ENCODE assay signal across 17 mouse cellular contexts in genomic region chr16:16255217-16255616, GRCm38 (mm10).
"Had no signal": no experiment of that assay in that cellular context is flagged by ENCODE, and none has a peak within 500 bp of the region (broad histone marks: within the 10 kb centered on the region; RNA-seq: fewer than 3 reads in every experiment).

No protein-coding gene starts in this region.

- H3K27me3 ChIP-seq: limb, embryonic 12.5 days; liver, embryonic 13.5 days; lung, embryonic 15.5 days; midbrain, embryonic 12.5 days; neural tube, embryonic 13.5 days; stomach, embryonic 15.5 days had no signal

- ATAC-seq: liver, postnatal 0 days; midbrain, embryonic 16.5 days had no signal

- H3K4me3 ChIP-seq: layer of hippocampus, adult 2 months; limb, embryonic 12.5 days; liver, embryonic 13.5 days; lung, embryonic 15.5 days; midbrain, embryonic 12.5 days; neural tube, embryonic 13.5 days; stomach, embryonic 15.5 days had no signal

- H3K36me3 ChIP-seq: limb, embryonic 12.5 days; liver, embryonic 13.5 days; lung, embryonic 15.5 days; midbrain, embryonic 12.5 days; neural tube, embryonic 13.5 days; stomach, embryonic 15.5 days had no signal

- H3K4me2 ChIP-seq: limb, embryonic 12.5 days; liver, embryonic 13.5 days; lung, embryonic 15.5 days; midbrain, embryonic 12.5 days; neural tube, embryonic 13.5 days; stomach, embryonic 15.5 days had no signal

- H3K27ac ChIP-seq: layer of hippocampus, adult 2 months; limb, embryonic 12.5 days; liver, embryonic 13.5 days; lung, embryonic 15.5 days; macrophage; midbrain, embryonic 12.5 days; neural tube, embryonic 13.5 days; stomach, embryonic 15.5 days had no signal

- DNase-seq: kidney, postnatal 10 days; kidney, postnatal 4 days; liver; liver, embryonic 13.5 days; liver, postnatal 0 days; lung, postnatal 14 days; right cerebral cortex, postnatal 14 days; thymus, adult 2 months; thymus, postnatal 36 days had no signal

- H3K9me3 ChIP-seq: limb, embryonic 12.5 days; liver, embryonic 13.5 days; lung, embryonic 15.5 days; midbrain, embryonic 12.5 days; neural tube, embryonic 13.5 days; stomach, embryonic 15.5 days had no signal

- H3K4me1 ChIP-seq: liver, embryonic 13.5 days; lung, embryonic 15.5 days; stomach, embryonic 15.5 days had no signal

- H3K9ac ChIP-seq: limb, embryonic 12.5 days; liver, embryonic 13.5 days; liver, postnatal 0 days; lung, embryonic 15.5 days; midbrain, embryonic 12.5 days; neural tube, embryonic 13.5 days; stomach, embryonic 15.5 days had no signal
